Mouse (Mus musculus) thymus, postnatal 0 days (tissue): Measurements from ENCODE around the gene 4933434E20Rik. TPM values are rescaled to one million over a fixed set of nuclear protein-coding genes. Genes with fewer than 3 reads are reported as not detected.

Source experiments
- DNase-seq: peaks from one replicate; pipeline ENCODE4 v3.0.0-alpha.2; 2015; ENCODE audit warnings: low spot score
- polyA plus RNA-seq: library from polyadenylated mRNA; unstranded; fragments of >200 nt; fragmentation: Nextera tagmentation; extraction: Ambion mirVana; gene quantifications from 2 replicates; pipeline ENCODE4 v1.2.1, GENCODE M21; 2015

The 4933434E20Rik gene
- polyA plus RNA-seq = 176 and 182 TPM in 2 replicates

DNA sequence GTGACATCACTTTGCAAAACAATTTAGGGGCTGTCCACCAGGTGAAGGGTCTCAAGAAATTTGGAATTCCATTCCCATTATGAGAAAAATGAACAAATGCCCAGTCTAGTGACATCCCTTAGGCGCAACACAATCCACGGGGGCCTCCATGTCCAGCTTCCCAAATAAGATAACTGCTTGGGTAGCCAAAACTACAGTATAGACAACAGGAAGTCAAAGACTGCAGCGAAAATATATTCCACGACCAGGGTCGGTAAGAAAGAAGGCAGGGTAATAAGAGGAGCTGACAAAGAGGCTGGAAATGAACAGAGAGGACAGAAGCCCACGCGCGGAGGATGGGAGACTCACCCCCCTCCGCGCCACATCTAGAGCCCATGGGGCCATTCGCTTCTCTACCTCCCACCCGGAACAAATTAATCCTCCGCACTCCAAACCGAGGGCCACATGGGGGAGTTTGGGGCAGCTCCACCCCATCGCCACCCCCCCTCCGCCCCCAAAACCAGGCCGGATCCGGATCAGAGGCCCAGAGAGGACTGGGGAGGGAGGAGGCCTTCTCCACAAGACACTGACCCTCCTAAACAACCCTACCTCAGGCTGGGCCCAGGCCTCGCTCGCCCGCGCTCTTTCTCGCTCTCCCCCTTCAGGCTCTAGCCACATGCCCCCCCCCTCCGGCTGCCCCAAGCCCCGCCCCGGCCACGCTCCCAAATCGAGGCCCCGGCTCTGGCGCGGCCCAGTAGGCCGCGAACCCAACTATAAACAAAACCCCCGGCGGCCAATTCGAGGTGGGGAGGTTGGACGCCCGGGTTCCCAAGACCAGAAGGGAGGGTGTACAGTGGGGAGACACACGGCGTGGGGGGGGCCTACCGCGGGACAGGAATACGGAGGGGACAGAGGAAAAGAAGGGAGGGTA lies at the start of gene 4933434E20Rik:
4933434E20Rik (plus strand) TSS at position 196 of the 910 bp plus-strand sequence.
- DNase-seq = peak; percentile 65

DNA sequence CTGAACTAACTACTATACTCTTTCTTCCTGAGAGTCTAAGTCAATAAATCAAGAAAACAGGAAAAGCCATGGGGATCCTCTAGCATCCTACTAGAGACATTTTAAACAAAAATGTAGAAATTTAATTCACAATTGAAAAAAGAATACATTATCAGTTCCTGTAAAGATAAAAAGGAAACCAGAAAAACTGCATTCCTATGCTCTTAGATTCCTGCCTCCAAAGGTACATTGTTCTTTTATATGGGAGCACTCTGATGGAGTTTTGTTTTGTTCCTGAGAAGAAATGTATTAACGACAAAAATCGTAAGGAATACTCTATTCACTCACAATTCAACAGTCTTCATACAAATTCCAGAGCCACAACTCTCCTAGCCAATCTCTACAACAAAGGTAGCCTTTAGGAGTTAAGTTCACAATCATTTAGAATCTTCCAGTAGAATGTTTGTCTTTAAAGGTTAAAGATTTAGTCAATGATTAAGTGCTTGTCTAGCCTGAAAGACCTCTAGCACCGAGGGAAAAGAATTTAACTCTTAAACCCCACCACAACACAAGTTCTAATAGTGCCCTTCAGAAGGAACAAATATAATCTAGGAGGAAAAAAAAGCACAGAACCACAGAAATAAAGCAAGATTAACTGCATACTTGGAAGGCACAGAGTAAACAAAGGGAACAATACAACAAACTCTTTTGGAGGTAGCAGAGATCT lies 47.2 kb upstream of the 4933434E20Rik start:
- no peak for DNase-seq

DNA sequence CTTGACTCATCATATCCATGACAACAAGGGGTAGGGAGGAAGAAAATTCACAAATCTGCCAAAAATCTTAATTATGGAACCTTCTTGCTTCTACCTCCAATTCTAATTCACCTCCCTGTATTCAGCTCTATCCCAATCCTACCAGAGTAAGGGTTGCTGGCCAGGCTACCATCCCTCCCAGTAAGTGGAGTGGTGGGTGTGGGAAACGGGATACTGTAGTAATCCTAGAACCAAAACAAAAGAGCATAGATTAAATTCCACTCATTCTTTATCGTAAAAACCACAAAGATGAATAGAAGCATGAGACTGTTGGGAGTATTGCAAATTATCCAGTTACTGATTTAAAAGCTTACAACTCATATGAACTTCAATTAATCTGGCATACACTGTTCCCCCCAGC lies 41.1 kb upstream of the 4933434E20Rik start:
- DNase-seq = no peak

DNA sequence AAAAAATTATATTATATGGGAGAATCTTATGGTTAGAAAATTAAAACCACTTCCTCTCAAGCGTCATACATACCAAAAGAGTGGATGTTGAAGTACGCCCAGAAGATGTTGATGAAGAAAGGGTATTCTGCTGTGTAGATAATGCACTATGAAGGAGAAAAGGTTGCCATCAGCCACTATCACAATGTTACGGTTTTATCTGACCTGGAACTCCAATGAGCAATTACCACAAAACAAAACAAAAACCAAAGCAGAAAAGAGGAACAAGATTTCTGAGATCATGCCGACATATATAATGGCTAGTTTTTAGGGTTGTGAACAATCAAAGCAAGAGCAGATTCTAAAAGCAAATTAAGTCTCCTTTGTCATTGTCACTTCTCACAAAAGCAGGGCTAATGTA lies 34.8 kb upstream of the 4933434E20Rik start:
- no peak for DNase-seq

DNA sequence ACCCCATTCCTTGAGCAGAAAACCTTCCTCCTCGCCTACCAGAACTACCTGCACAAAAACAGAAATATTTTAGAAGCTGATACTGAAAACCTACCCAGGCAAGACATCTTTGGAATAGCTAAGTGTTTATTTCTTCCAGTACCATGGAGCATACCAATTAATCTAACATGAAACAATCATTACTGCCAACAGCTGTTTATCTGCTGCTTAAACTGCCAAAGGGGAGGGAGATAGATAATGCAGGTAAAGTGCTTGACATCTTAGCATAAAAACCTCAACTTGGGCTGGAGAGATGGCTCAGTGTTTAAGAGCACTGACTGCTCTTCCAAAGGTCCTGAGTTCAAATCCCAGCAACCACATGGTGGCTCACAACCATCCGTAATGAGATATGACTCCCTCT lies 16.8 kb upstream of the 4933434E20Rik start:
- DNase-seq = no peak

DNA sequence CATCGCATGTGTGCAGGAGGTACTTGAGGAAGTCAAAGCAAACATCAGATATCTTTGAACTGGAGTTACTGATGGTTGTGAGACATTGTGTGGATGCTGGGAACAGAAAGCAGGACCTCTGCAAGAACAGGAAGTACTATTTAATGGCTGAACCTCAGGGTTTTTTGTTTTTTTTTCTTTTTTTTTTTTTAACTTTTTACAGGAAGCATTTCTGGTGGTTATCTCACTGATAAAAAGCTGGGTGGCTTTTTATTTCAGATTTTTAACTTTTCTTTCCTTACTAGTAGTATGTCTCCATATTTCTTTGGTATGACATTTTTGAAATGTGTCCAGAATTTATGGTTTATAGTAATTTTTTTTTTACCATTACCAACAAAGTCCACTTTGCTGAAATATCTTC lies 15.2 kb upstream of the 4933434E20Rik start:
- no peak for DNase-seq

DNA sequence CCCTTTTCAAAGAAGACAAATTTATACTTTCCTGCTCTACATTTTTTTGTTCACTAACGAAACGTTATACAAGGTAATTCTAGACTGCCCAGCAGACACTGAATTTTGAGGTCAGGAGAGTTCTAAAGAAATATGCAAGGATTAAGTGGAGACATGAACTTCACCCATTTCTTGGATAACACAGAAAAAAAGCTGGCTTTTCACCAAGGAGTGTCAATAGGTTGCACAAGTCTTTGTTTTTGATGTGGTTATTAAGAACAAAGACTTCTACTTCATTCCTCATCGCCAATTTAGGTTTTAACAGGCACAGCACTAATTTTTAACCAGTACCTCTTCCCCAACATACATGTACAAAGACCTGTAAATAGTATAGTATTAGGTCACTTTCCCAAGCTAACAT lies 1.7 kb upstream of the 4933434E20Rik start:
- no peak for DNase-seq

DNA sequence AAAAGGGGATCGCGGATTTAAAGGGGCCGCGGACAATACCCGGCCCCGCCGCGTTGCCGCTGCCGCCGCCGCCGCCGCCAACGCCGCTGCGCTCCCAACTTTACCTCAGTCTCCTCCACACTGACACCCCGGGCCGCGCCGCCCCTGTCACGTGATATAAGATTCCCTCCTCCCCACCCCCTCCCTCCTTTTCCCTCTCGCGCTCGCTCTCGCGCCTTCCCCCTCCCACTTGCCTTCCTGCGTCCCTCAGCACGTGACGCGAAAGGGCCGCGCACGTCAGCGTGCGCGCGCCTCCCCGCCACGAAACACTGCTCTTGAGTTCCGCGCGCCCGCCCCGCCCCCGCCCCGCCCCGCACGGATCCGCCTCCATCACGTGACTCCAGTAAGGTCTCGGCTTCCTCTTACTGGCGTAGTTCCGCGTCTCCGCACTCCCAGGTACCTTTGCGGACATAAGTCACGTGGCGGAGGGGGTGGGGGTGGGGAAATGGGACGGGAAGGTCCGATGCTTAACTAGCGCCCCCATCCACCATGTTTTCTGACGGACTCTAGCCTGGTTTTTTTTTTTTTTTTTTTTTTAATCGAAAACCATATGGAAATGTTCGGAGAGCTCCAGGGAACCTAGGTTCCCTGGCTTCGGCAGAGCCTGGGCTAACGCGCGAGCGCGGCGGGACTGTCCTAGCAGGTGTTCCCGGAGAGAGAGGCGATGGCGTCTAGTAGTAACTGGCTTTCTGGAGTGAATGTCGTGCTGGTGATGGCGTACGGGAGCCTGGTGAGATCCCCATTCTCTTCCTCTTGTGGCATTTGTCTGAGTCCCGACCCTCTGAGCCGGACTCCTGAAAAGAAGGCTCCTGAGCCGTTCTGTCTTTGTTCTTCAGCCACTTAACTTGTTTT lies 1.2 kb downstream of the 4933434E20Rik start, which contains the start of gene Ubap2l:
Ubap2l (minus strand) TSS at position 278 of the 891 bp plus-strand sequence.
- peak; percentile 99 for DNase-seq

DNA sequence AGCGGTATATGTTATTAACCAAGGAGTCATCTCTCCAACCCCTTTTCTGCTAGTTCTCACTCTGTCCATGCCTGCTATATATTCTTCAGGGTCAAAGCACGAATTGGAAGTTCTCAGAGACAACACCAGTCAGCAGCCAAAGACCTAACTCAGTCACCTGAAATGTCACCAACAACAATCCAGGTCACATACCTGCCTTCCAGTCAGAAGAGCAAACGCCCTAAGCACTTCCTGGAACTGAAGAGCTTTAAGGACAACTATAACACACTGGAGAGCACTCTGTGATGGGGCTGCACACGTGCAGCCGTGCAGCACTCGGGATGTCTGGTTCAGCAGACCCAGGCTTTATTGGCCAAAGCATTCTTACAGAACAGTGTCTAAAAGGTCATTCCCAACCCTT lies 10.1 kb downstream of the 4933434E20Rik start:
- no peak for DNase-seq

DNA sequence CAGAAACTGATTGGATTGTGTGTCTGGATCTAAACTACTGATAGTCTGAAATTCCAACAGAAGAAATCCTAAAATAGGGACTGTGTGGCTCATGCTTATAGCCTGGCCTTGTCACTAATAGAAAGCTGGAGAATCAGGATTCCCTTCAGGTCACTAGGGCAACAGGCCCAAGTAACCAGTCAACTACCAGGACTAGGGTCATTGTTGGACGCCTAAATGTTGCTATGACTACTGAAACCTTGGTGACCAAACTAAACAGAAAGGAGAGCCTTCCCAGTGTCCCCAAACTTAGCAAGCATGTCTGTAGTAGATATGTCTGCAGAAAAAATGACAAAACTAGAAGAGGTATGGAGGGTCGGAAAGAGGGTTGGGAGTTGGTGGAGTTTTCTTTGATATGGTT lies 11.1 kb downstream of the 4933434E20Rik start:
- DNase-seq = no peak

DNA sequence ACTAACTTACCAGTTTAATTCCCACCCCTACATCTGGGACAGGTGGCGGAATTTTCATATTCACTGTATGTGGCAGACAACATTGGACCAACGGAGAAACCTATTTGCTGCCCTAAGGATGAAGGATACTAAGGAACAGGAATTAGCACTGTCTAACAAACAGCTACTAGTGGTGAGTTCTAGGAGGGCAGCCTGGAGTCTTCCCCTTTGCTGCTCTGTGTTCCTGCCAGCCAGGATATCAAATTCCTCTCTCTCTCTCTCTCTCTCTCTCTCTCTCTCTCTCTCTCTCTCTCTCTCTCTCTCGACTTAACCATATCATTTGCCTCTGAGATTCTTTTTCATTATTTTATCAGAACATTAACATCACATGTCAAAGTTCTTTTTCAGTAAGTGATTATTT lies 12.9 kb downstream of the 4933434E20Rik start:
- no peak for DNase-seq

DNA sequence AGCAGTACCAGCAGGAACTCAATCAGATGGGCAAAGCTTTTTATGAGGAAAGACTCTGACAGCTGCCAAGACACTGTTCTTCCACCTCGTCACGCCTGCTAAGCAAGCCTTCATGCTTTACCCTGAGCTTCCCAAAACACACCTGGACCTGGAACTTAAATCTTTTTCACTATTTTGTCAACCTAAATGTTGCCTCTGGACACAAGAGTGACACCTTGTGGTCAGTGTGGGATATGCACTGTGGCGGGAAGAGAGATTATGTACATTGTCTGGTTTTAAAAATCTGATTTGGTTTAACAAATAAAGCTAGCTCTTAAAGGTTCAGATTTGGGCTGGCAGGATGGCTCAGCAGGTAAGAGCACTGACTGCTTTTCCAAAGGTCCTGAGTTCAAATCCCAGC lies 14.1 kb downstream of the 4933434E20Rik start:
- DNase-seq = peak; percentile 68

DNA sequence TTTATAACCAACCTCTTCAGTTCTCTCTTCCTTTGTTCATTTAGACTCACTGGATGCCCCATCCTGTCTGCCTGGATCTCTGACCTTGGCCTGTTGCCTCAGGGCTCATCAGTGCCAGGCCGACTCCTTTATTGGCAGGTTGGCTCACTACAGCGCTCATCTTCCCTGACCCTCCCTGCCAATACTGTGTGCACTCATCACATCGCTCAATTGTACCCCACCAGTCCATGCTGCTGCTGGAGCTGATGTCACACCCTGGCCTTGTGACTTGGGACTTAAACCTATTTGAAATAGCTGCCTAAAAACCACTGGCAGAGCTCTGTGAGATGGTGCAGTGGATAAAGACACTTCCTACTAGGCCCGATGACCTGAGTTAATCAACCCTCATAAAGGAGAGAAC lies 16.4 kb downstream of the 4933434E20Rik start:
- DNase-seq = no peak

DNA sequence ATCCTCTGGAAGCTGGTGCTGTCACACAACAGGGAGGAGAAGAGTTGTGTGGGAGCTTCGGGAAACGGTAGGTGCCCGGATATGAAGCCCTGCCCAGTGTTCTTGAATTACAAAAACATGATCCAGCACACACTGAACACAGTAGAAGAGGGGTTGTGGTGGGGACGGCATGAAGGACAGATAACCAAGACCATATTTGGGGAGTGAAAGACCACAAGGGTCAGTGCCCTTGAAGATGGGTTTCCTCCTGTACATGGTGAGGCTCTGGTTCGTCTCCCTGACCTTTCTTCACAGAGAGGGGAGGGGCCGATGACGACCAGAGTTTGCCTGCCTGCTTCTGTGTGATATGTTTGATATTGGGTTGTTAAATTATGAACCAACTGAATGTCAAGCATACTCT lies 18.3 kb downstream of the 4933434E20Rik start:
- no peak for DNase-seq

DNA sequence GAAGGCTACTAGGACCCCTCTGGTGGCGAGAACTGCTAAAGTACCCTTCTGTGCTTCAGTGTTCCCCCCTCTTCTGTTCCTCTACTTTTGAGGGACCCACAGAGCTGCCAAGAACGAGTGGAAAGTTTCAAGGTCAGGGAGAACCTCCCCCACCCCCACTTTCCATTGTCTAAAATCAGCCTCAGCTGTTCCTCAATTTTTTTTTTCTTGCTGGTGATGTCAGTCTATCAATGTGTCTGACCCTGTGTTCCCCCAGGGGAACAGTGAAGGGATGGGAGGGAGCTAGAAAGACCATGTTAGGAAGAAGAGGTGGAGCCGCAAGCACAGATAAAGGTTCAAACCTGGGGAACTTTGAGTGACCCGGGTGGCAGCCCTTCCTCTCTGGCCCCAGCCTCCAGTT lies 20.9 kb downstream of the 4933434E20Rik start, which contains the start of gene Tpm3:
Tpm3 (plus strand) TSS at position 356 of the 400 bp plus-strand sequence.
- no peak for DNase-seq

DNA sequence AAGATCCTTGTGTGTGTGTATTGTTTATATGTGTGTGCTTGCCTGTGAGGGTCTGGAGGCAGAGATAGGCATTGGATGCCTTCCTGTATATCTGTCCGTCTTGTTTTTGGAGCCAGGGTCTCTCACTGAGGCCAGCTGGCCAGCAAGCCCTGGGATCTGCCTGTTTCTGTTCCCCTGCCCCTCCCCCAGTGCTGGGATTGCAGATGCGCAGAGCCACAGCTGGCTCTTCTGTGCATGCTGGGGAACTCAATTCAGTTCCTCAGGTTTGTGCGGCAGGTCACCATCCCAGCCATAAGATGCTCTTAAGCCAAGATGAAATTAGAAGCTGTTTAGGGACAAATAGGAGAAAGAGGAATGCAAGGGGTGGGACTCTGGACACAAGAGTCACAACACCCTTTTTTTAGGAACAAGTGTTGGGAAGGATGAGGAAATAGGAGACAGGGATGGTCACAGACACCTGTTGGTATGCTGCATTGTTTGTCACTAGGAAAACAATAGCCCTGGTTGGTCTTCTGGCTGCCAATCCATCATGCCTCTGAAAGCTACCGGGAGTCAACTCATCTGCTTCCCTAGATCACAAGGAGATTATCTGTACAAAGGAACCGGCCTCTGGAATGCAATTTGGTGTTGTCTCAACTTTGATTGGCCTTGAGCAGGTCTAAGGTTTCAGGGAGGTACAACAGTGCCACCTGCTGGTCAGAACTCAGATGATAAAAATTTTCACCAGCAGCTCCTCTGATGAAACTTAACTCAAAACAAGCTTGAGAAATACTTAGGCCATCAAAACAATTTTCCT lies 25.7 kb downstream of the 4933434E20Rik start:
- peak; percentile 84 for DNase-seq

DNA sequence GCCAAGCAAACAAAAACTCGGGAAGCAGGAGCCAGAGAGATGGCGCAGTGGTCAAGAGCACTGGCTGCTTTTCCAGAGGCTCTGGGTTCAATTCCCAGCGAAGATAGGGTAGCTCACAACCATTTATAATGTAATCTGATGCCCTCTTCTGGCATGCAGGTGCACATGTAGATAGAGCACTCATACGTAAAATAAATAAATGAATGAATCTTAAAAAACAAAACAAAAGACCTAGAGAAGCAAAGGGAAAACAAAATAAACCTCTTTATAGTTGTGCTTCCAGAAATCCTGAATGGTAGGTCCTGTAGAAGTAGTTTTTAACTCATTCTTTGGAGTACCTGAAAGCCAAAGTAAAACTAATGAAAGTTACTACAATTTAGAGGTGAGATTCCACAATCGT lies 26.8 kb downstream of the 4933434E20Rik start:
- DNase-seq = no peak

DNA sequence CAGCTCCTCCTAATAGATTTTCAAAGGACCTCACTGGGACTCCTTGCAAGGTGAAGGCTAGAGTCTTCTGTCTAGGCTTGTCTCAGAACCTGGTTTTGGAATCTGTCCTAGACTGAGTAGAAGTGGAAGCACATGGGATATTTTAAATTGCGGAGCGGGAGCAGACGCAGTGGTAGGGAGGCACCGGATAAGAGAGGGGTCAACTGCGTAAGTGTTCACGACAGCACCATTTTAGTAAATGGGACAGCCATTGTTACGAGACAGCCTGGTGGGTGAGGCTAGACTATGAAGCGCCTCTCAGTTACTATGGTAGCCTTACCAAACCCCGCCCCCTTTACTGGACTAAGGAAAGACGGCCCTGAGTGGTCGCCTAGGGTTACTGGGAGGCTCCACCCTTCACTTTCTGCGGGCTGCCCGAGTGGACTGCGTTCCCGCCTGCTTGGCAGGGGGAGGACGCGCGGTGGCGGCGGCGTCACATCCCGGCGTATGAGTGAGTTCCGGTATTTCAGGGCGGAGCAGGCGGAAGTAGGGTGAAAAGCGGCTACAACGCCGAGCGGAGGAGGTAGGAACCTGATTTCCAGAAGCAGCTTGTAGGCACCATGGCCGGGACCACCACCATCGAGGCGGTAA lies 27.8 kb downstream of the 4933434E20Rik start:
- DNase-seq = peak; percentile 90

DNA sequence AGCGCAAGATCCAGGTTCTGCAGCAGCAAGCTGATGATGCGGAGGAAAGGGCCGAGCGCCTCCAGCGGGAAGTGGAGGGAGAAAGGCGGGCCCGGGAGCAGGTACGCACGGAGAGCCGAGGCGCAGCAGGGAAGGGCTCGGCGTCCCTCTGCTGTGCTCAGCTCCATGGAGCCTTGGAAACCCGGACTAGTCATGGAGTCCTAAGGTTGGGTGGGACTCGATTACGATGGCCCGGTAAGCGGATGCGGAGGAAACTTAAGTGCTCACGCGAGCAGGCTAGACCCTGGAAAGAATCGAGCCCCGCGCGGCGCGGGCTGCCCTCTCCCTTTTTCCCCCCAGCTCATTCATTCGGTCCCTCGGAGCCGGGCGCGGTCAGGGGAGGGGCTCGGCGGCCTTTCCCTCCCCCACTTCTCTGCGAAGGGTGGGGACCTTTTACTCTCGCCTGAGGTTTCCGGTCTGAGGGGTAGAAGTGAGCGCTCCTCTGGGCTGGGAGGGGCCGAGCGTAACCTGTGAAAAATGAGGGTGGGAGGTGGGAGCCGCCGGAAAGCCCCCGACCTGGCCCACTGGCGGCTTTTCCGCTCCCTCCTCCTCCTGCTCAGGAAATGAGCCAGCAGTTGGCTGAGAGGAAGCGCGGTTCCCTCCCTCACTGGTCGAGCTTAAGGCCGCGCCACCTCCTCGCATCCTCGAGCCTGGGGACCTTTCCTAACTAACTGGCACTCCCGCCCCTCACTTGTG lies 28.5 kb downstream of the 4933434E20Rik start:
- DNase-seq = peak; percentile 89
